Mouse (Mus musculus): ENCODE data around the gene Nup107. TPM values are rescaled to one million over a fixed set of nuclear protein-coding genes. Genes with fewer than 3 reads are reported as not detected.
A peak's percentile ranks its signal among the peaks of the same experiment; 100 is the strongest.
"Not testable (repeated sequence)": the region's sequence is repeated elsewhere in the genome, so short reads cannot be mapped to it uniquely, and the experiment has no call there.

Nup107 gene
- polyA plus RNA-seq, 1 experiment from 2014 or later: 55.1 TPM

DNA sequence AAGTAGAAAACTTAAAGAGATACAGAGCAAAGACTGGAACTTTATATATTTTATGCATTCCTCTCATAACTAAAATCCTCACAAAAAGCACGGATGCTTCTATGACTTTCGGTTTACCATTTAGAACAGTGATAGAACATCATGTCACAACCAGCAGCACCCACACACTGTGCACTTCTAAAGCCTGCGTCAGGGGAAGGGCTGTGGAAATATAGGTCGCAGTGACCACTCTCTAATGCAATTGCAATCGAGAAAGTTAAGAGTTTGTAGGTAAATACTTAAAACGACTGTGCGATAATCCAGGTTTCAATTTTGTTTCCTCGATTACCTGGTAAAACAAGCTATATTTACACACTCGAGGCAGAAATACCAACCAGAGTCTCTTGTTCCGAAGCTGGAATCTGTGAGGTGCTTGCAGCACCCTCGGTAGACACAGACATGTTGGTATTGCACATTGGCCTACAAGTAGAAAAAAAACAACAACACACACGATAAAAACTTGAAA is 83.1 kb downstream of the Nup107 start:
- Histone ChIP-seq H3K27ac (ENCODE audit: low read length) (peak overlapping the region; percentile 97), H3K4me2 (ENCODE audit: low read depth, low read length) (peak overlapping the region; percentile 71)
- ATAC-seq (replicated peaks; ENCODE audit: extremely low read depth, insufficient read depth, low FRiP score): no peak

DNA sequence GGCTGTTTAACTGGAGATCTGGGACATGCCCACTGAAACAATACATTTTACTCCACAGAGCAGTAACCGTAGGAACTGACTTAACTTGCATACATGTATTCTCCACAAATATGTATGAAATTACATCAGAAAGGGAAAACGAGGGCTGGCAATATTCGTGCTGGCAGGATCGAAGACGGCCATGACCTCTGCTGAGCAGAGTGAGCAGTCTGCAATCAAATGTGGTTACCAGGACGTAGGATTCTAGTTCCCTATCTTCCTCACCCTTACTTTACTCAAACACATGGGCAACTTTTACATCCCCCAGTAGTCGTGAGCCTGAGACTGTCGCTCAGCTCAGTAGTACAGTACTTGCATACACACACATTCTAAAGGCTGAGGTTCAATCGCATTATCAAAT is 83.6 kb downstream of the Nup107 start:
- peak overlapping the region; percentile 84 for H3K4me3 ChIP-seq (ENCODE audit: low read length)
- 75% methylated on average over 9 of the region's 9 CpGs for WGBS
- no peak for ATAC-seq (replicated peaks; ENCODE audit: extremely low read depth, insufficient read depth, low FRiP score)
- H3K9me3 ChIP-seq (replicated peaks; ENCODE audit: control insufficient read depth, low read length): no peaks in the 10 kb centered on the region
- H3K4me1 ChIP-seq (ENCODE audit: control insufficient read depth, insufficient read depth, low read length): peaks cover 27% of the 10 kb centered on the region
- H3K4me2 ChIP-seq (ENCODE audit: low read depth, low read length): peak overlapping the region; percentile 71
- no peaks in the 10 kb centered on the region for H3K27me3 ChIP-seq (ENCODE audit: control insufficient read depth, insufficient read depth, low read length)
- peaks cover 27% of the 10 kb centered on the region for H3K36me3 ChIP-seq (ENCODE audit: control insufficient read depth, insufficient read depth)
- peak overlapping the region; percentile 99 for H3K9ac ChIP-seq (ENCODE audit: low read length)
- no peak overlapping the region; the same call in 1 of the 2 replicates for H3K27ac ChIP-seq (ENCODE audit: low read length)

More for the DNA sequence above, 83.1 kb downstream of the Nup107 start:
- H3K36me3 ChIP-seq (ENCODE audit: control insufficient read depth, insufficient read depth): peaks cover 26% of the 10 kb centered on the region
- H3K9ac ChIP-seq (ENCODE audit: low read length): peak overlapping the region; percentile 99
- peaks cover 27% of the 10 kb centered on the region for H3K4me1 ChIP-seq (ENCODE audit: control insufficient read depth, insufficient read depth, low read length)
- WGBS: 31% methylated on average over 12 of the region's 12 CpGs
- H3K9me3 ChIP-seq (replicated peaks; ENCODE audit: control insufficient read depth, low read length): no peaks in the 10 kb centered on the region
- H3K27me3 ChIP-seq (ENCODE audit: control insufficient read depth, insufficient read depth, low read length): no peaks in the 10 kb centered on the region
- peak overlapping the region; percentile 84 for H3K4me3 ChIP-seq (ENCODE audit: low read length)

DNA sequence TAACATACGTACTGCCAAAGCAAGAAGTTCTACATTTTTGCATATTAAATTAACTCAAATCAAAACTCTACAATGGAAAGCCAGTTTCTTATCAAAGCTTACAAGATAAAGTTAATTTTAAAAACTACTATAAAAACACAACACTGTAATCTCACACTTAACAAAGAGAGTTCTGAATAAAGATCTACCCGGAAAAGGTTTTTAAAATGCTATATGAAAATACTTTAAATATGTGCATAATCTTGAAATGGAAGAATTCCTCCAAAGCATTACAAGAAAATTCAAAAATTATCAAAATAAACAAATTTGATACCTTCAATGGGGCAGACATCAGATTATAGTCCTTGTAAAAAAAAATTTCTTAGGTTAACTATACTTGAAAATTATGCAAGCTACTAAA is 84.1 kb downstream of the Nup107 start:
- Histone ChIP-seq H3K9ac (ENCODE audit: low read length) (no peak overlapping the region), H3K27me3 (ENCODE audit: control insufficient read depth, insufficient read depth, low read length) (no peaks in the 10 kb centered on the region), H3K4me2 (ENCODE audit: low read depth, low read length) (no peak overlapping the region), H3K4me1 (ENCODE audit: control insufficient read depth, insufficient read depth, low read length) (peaks cover 27% of the 10 kb centered on the region), H3K9me3 (replicated peaks; ENCODE audit: control insufficient read depth, low read length) (no peaks in the 10 kb centered on the region), H3K27ac (ENCODE audit: low read length) (no peak overlapping the region), H3K4me3 (ENCODE audit: low read length) (peak overlapping the region; percentile 84; the same call in 1 of the 2 replicates), H3K36me3 (ENCODE audit: control insufficient read depth, insufficient read depth) (peaks cover 29% of the 10 kb centered on the region)
- 95% methylated on average over 2 of the region's 2 CpGs for WGBS
- ATAC-seq (replicated peaks; ENCODE audit: extremely low read depth, insufficient read depth, low FRiP score): no peak

DNA sequence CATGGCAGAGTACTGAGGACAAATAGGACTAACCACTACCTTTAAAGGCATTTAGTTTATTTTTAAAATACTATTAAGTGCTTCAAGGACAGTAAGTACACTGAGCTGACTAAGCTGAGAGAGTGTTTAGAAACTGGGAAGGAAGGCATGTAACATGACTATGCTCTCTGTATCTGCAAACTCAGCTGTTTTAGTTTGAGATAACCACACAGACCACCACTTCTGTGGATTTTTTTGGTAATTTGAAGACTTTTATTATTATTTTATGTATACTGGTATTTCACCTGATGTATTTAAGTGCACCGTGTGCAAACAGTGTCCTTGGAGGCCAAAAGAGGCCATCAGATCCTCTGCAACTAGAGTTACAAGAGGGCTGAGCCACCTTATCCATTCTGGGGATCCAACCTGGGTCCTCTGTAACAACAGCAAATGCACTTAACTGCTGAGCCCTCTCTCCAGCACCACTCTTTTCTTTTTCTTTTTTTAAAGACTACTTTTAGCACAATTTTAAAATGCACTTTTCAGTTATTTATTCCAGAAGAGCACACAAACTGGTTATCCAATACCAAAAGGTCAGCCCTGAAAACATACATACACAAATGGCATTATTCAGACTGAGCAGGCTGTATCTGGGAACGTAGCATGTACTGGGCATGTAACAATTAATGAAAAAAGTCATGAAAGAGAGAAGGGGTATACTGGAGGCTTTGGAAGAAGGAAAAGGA is 85.2 kb downstream of the Nup107 start:
- 90% methylated on average over 2 of the region's 2 CpGs for WGBS
- Histone ChIP-seq H3K27me3 (ENCODE audit: control insufficient read depth, insufficient read depth, low read length) (no peaks in the 10 kb centered on the region), H3K4me2 (ENCODE audit: low read depth, low read length) (no peak overlapping the region), H3K4me3 (ENCODE audit: low read length) (no peak overlapping the region), H3K36me3 (ENCODE audit: control insufficient read depth, insufficient read depth) (peaks cover 35% of the 10 kb centered on the region), H3K27ac (ENCODE audit: low read length) (peak overlapping the region; percentile 35), H3K4me1 (ENCODE audit: control insufficient read depth, insufficient read depth, low read length) (peaks cover 27% of the 10 kb centered on the region), H3K9me3 (replicated peaks; ENCODE audit: control insufficient read depth, low read length) (no peaks in the 10 kb centered on the region), H3K9ac (ENCODE audit: low read length) (no peak overlapping the region)
- ATAC-seq (replicated peaks; ENCODE audit: extremely low read depth, insufficient read depth, low FRiP score): no peak

DNA sequence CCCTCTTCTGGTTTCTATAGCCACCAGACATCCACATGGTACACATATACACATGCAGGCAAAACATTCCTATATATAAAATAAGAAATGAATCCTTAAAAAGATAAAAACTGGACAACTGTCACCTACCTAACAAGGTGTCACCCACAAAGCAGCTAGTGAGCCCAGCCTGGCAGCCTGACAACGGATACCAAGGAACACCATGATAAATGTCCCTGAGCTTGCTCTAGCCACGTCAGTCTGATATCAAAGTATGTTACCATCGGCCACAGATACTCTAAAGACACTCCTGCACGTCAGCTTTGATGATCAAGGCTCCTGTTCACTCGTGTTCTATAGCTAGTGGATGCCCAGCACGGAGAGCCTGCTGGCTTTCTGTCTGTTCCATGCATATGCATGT is 86.1 kb downstream of the Nup107 start:
- Histone ChIP-seq H3K9ac (ENCODE audit: low read length) (no peak overlapping the region), H3K36me3 (ENCODE audit: control insufficient read depth, insufficient read depth) (peaks cover 42% of the 10 kb centered on the region), H3K27ac (ENCODE audit: low read length) (no peak overlapping the region), H3K27me3 (ENCODE audit: control insufficient read depth, insufficient read depth, low read length) (no peaks in the 10 kb centered on the region), H3K4me3 (ENCODE audit: low read length) (no peak overlapping the region), H3K9me3 (replicated peaks; ENCODE audit: control insufficient read depth, low read length) (no peaks in the 10 kb centered on the region), H3K4me2 (ENCODE audit: low read depth, low read length) (no peak overlapping the region), H3K4me1 (ENCODE audit: control insufficient read depth, insufficient read depth, low read length) (peaks cover 27% of the 10 kb centered on the region)
- WGBS: 69% methylated on average over 6 of the region's 6 CpGs
- ATAC-seq (replicated peaks; ENCODE audit: extremely low read depth, insufficient read depth, low FRiP score): no peak

DNA sequence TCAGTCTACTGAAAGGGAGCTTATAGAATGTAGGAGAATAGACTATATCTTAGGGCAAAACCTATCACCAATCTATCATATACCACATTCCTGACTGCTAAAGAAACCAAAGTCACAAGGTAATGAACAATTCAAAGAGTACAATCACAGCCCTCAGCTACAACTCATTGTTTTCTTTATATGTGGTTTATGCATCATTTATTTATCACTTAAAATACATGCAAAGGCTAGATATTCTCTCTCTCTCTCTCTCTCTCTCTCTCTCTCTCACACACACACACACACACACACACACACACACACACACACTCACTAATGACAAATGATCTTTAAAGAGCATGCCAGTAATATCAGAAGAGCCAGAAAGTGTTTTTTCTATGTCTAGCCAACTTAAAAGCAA is 86.7 kb downstream of the Nup107 start:
- Histone ChIP-seq H3K27me3 (ENCODE audit: control insufficient read depth, insufficient read depth, low read length) (no peaks in the 10 kb centered on the region), H3K9ac (ENCODE audit: low read length) (no peak overlapping the region), H3K9me3 (replicated peaks; ENCODE audit: control insufficient read depth, low read length) (no peaks in the 10 kb centered on the region), H3K4me2 (ENCODE audit: low read depth, low read length) (no peak overlapping the region), H3K27ac (ENCODE audit: low read length) (no peak overlapping the region), H3K36me3 (ENCODE audit: control insufficient read depth, insufficient read depth) (peaks cover 44% of the 10 kb centered on the region), H3K4me3 (ENCODE audit: low read length) (no peak overlapping the region), H3K4me1 (ENCODE audit: control insufficient read depth, insufficient read depth, low read length) (peaks cover 23% of the 10 kb centered on the region)
- ATAC-seq (replicated peaks; ENCODE audit: extremely low read depth, insufficient read depth, low FRiP score): no peak

DNA sequence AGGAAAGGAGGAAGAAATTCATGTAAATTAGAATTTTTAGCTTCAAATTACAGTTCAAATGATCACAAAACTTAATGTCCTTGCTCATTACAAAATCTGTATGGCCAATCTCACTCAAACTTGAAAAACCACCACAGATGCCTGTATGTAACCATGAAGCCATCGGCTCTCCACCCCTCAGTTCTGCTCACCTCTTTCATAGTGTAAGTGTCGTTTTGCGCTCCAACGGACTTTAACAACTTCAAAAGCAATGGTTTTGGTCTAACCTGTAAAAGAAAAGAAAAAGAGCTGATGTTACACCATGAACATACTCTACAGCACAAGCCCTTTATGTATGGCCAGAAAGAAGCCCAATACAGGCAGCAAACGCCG is 87.6 kb downstream of the Nup107 start:
- peaks cover 49% of the 10 kb centered on the region for H3K36me3 ChIP-seq (ENCODE audit: control insufficient read depth, insufficient read depth)
- no peak overlapping the region for H3K9ac ChIP-seq (ENCODE audit: low read length)
- no peak for ATAC-seq (replicated peaks; ENCODE audit: extremely low read depth, insufficient read depth, low FRiP score)
- H3K4me1 ChIP-seq (ENCODE audit: control insufficient read depth, insufficient read depth, low read length): peaks cover 23% of the 10 kb centered on the region
- H3K4me3 ChIP-seq (ENCODE audit: low read length): no peak overlapping the region
- 95% methylated on average over 6 of the region's 6 CpGs for WGBS
- H3K27me3 ChIP-seq (ENCODE audit: control insufficient read depth, insufficient read depth, low read length): no peaks in the 10 kb centered on the region
- H3K27ac ChIP-seq (ENCODE audit: low read length): no peak overlapping the region
- H3K4me2 ChIP-seq (ENCODE audit: low read depth, low read length): no peak overlapping the region
- H3K9me3 ChIP-seq (replicated peaks; ENCODE audit: control insufficient read depth, low read length): no peaks in the 10 kb centered on the region

DNA sequence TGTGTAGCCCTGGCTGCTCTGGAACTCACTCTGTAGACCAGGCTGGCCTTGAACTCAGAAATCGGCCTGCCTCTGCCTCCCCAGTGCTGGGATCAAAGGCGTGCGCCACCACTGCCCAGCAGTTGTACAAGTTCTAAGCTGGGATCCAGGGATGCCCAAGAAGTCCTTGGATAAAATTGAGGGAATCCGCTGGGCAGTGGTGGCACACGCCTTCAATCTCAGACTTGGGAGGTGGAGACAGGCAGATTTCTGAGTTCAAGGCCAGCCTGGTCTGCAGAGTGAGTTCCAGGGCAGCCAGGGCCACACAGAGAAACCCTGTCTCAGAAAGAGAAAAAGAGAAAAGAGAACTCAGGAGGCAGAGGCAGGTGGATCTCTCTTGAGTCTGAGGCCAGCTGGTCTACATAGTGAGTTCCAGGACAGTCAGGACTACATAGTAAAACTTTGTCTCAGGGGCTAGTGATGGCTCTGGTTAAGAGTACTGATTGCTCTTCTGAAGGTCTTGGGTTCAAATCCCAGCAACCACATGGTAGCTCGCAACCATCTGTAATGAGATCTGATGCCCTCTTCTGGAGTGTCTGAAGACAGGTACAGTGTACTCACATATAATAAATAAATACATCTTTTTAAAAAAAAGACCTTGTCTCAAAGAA is 88.1 kb downstream of the Nup107 start:
- H3K4me2 ChIP-seq (ENCODE audit: low read depth, low read length); H3K27me3 ChIP-seq (ENCODE audit: control insufficient read depth, insufficient read depth, low read length); H3K27ac ChIP-seq (ENCODE audit: low read length); H3K4me3 ChIP-seq (ENCODE audit: low read length); H3K9ac ChIP-seq (ENCODE audit: low read length); ATAC-seq (replicated peaks; ENCODE audit: extremely low read depth, insufficient read depth, low FRiP score); H3K9me3 ChIP-seq (replicated peaks; ENCODE audit: control insufficient read depth, low read length): not testable (repeated sequence)
- Histone ChIP-seq H3K4me1 (ENCODE audit: control insufficient read depth, insufficient read depth, low read length) (peaks cover 23% of the 10 kb centered on the region), H3K36me3 (ENCODE audit: control insufficient read depth, insufficient read depth) (peaks cover 55% of the 10 kb centered on the region)
- WGBS: 95% methylated on average over 6 of the region's 6 CpGs

DNA sequence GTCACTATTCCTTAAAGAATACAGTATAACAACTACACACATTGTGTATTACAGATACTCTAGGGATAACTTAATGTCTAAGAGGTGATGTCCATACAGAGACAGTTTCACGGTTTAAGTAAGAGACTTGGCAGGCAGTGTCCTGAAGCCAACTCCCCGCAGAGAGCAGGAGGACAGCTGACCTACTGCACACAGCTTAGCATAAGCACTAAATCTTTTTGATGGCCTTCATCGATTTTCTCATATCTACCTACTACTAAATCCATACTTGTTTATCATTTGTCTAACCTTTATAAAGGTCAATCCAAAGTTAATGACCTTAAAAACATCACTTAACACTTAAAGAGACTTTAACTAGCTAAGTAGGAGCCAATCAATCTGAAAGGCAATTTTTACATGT is 89.0 kb downstream of the Nup107 start:
- H3K9me3 ChIP-seq (replicated peaks; ENCODE audit: control insufficient read depth, low read length): no peaks in the 10 kb centered on the region
- WGBS: 91% methylated on average over 3 of the region's 3 CpGs
- H3K4me1 ChIP-seq (ENCODE audit: control insufficient read depth, insufficient read depth, low read length): peaks cover 15% of the 10 kb centered on the region
- H3K4me3 ChIP-seq (ENCODE audit: low read length): no peak overlapping the region
- H3K27ac ChIP-seq (ENCODE audit: low read length): no peak overlapping the region
- H3K4me2 ChIP-seq (ENCODE audit: low read depth, low read length): no peak overlapping the region
- H3K9ac ChIP-seq (ENCODE audit: low read length): no peak overlapping the region
- H3K36me3 ChIP-seq (ENCODE audit: control insufficient read depth, insufficient read depth): peaks cover 58% of the 10 kb centered on the region
- ATAC-seq (replicated peaks; ENCODE audit: extremely low read depth, insufficient read depth, low FRiP score): no peak
- no peaks in the 10 kb centered on the region for H3K27me3 ChIP-seq (ENCODE audit: control insufficient read depth, insufficient read depth, low read length)

Data from heart, embryonic 16.5 days (tissue).